Mouse (Mus musculus) liver, embryonic 12.5 days (tissue): ENCODE results near the gene Cxcr5. TPM values are rescaled to one million over a fixed set of nuclear protein-coding genes. Genes with fewer than 3 reads are reported as not detected.

Experiments
- ATAC-seq: fragments of 200-750 bp; cut with Nextera tagmentation; 2 replicates; pipeline ENCODE4 v1.8.0; 2017; ENCODE audit warnings: moderate number of reproducible peaks, mild to moderate bottlenecking, moderate library complexity
- H3K27ac ChIP-seq: fragments of 300-500 bp; sonication (generic); 2 replicates; pipeline ENCODE4 v1.5.1; 2016; ENCODE audit warnings: mild to moderate bottlenecking
- H3K27me3 ChIP-seq: fragments of 300-500 bp; sonication (generic); replicated peaks from 2 replicates; pipeline ENCODE4 v1.6.1; 2016; ENCODE audit warnings: mild to moderate bottlenecking, moderate library complexity
- H3K36me3 ChIP-seq: fragments of 300-500 bp; sonication (generic); 2 replicates; pipeline ENCODE4 v1.6.1; 2016; ENCODE audit warnings: mild to moderate bottlenecking, moderate library complexity
- H3K4me1 ChIP-seq: fragments of 300-500 bp; sonication (generic); 2 replicates; pipeline ENCODE4 v1.6.1; 2016
- H3K4me2 ChIP-seq: fragments of 300-500 bp; sonication (generic); 2 replicates; pipeline ENCODE4 v1.6.1; 2016; ENCODE audit warnings: mild to moderate bottlenecking, moderate library complexity
- H3K4me3 ChIP-seq: fragments of 300-500 bp; sonication (generic); 2 replicates; pipeline ENCODE4 v1.5.1; 2016; ENCODE audit warnings: mild to moderate bottlenecking, moderate library complexity
- H3K9ac ChIP-seq: fragments of 300-500 bp; sonication (generic); 2 replicates; pipeline ENCODE4 v1.6.1; 2016; ENCODE audit warnings: mild to moderate bottlenecking, moderate library complexity
- H3K9me3 ChIP-seq: fragments of 300-500 bp; sonication (generic); replicated peaks from 2 replicates; pipeline ENCODE4 v1.6.1; 2016; ENCODE audit warnings: mild to moderate bottlenecking, moderate library complexity
- WGBS: fragments of 180-500 bp; shearing (Covaris S2); methylation state at CpG from one replicate; pipeline ENCODE4 v1.1.7; 2016; ENCODE audit not compliant: insufficient replicate concordance; 5-methylcytosine and 5-hydroxymethylcytosine counted together
- polyA plus RNA-seq: library from polyadenylated mRNA; unstranded; fragments of >200 nt; fragmentation: Nextera tagmentation; extraction: Ambion mirVana; gene quantifications from 2 replicates; pipeline ENCODE4 v1.2.1, GENCODE M21; 2016

Gene Cxcr5
- polyA plus RNA-seq, 1 experiment from 2014 or later: not detected

DNA sequence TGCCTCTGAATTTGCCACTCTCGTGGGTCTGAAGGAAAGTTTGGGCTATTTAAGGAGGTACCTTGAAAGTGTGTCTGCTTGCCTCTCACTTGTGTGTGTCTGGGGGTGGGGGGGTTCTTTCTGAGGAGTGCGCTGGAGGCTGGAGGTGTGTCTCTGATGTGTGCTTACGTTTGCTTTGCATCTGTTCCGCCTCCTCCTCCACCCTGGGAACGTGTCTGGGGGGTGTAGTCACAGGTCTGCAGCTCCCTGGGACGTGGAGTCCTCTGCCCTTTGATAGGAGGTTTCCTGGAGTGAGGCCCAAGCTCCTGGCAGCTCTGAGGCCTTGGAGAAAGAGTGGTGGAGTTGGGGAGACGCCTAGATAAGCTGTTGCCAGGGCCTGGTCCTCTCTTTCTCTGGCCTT lies 74.2 kb downstream of the Cxcr5 start:
- Histone ChIP-seq H3K4me3 (peak overlapping the region; percentile 18), H3K27me3 (peaks cover 38% of the 10 kb centered on the region), H3K4me1 (peaks cover 99% of the 10 kb centered on the region), H3K27ac (peak overlapping the region; percentile 73), H3K36me3 (no peaks in the 10 kb centered on the region), H3K4me2 (peak overlapping the region; percentile 88), H3K9me3 (no peaks in the 10 kb centered on the region), H3K9ac (no peak overlapping the region)
- no peak for ATAC-seq
- 23% methylated on average over 7 of the region's 7 CpGs for WGBS

DNA sequence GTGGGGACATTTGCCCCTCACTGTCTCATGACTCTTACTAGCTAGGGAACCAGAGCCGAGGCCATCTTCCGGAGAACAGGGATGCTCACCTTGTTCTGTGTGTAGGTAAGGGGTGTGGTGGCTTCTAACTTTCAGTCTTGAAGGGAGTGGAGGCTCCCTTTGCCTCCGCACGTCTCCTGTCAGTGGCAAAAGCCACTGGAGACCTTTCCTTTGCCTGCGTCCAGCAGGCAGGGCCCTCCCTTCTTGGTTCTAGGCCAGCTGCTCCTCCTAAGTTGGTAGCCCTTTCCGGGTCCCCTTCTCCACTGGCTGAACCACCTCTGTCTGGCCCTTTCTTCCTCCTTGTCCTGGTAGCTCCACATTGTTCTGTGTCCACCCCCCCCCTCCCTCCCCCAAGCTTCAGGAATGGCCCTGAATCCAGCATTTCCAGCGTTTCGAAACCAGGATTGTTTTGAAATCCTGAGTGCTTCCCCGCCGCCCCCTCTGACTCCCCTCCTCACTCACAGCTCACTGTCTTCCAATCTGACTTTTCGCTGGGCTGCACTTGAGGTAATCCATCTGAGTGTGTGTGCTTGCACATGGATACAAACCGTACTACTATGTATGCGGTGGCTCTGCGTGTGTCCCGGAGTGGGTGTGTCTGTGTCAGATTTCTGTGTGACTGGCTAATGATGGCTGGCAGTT lies 74.8 kb downstream of the Cxcr5 start:
- WGBS: 44% methylated on average over 15 of the region's 15 CpGs
- Histone ChIP-seq H3K9ac (no peak overlapping the region), H3K27me3 (peaks cover 44% of the 10 kb centered on the region), H3K9me3 (no peaks in the 10 kb centered on the region), H3K4me3 (peak overlapping the region; percentile 18), H3K36me3 (no peaks in the 10 kb centered on the region), H3K4me1 (peaks cover 96% of the 10 kb centered on the region), H3K27ac (peak overlapping the region; percentile 73), H3K4me2 (peak overlapping the region; percentile 88)
- ATAC-seq: no peak

DNA sequence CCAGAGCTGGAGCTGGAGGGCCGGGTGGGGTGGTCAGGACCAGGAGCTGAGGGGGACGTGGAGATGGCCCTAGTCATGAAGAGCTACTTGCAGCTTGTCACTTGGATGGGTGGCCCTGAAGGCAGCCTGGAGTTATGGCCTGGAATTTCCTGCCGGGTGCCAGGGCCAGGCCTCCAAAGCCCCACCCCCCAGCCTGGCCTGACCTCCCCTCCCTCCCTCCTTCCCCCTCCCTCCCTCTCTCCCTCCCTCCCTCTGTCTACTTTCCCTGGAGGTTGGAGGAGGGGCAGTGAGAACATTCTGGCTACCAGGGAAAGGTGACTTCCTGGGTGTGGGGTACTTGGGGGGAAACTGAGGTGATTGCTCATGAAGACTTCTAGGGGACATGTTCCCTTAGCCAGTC lies 75.3 kb downstream of the Cxcr5 start:
- H3K4me2 ChIP-seq: peak overlapping the region; percentile 88
- H3K27me3 ChIP-seq: peaks cover 49% of the 10 kb centered on the region
- no peak for ATAC-seq
- H3K4me1 ChIP-seq: peaks cover 90% of the 10 kb centered on the region
- peak overlapping the region; percentile 73 for H3K27ac ChIP-seq
- no peaks in the 10 kb centered on the region for H3K36me3 ChIP-seq
- H3K9ac ChIP-seq: no peak overlapping the region
- 48% methylated on average over 3 of the region's 3 CpGs for WGBS
- H3K4me3 ChIP-seq: peak overlapping the region; percentile 21; the same call in 1 of the 2 replicates
- H3K9me3 ChIP-seq: no peaks in the 10 kb centered on the region

DNA sequence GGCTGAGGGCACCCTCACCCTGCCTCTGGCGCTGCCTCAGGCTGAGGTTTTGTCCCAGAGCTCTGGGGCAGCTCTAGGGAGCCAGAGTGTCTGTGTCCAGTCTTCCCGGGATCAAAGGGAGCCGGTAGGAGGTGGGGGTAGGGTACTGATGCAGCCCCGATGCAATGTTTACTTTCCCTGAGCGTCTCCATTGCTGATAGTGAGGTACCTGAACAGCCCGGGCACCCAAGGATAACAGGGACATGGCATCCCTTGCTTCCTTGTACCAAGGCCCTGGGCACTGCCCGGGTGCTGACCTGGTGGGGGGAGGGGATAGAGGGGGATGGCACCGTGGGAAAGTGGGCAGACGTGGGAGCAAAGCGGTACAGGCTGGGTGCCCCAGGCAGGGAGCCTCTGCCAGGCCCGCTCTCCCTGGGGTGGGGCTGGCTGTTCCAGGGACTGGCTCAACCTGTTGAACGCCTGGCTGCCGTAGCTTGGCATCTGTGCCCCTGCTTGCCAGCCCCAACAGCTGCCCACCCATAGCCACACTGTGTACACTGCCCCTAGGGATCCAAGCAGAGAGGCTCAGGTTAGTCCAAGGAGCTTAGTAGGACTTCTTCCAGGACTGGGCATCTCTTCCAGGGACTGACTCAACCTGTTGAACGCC lies 76.0 kb downstream of the Cxcr5 start:
- H3K9me3 ChIP-seq: no peaks in the 10 kb centered on the region
- H3K9ac ChIP-seq: 0 out of 2 replicates have a peak overlapping the region, but pooled peaks have one; percentile 2
- 51% methylated on average over 14 of the region's 14 CpGs for WGBS
- H3K27me3 ChIP-seq: peaks cover 56% of the 10 kb centered on the region
- H3K4me1 ChIP-seq: peaks cover 83% of the 10 kb centered on the region
- H3K4me2 ChIP-seq: peak overlapping the region; percentile 88
- peak overlapping the region; percentile 73; the same call in 1 of the 2 replicates for H3K27ac ChIP-seq
- H3K36me3 ChIP-seq: no peaks in the 10 kb centered on the region
- peak overlapping the region; percentile 21 for H3K4me3 ChIP-seq
- ATAC-seq: no peak

DNA sequence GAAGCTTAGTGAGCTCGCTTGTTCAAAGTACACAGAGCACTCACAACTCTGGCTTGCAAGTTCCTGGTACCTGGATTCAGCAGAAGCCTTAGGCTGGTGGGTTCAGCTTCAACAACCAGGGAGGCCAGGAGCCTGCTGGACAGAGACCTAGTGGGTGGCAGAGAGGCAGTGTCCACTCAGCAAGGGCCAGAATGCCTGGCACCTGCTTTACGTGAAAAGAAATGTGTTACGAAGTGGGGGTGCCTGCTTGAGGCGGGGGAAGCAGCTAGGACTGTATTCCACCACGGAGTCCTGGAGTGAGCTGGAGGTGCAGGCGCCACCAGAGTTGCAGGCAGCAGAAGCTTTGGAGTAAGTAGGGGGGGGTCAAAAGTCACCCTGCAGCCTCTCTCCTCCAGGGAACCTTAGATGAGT lies 76.6 kb downstream of the Cxcr5 start:
- H3K27ac ChIP-seq: peak overlapping the region; percentile 43; the same call in 1 of the 2 replicates
- no peak for ATAC-seq
- no peaks in the 10 kb centered on the region for H3K36me3 ChIP-seq
- H3K9me3 ChIP-seq: no peaks in the 10 kb centered on the region
- H3K9ac ChIP-seq: 0 out of 2 replicates have a peak overlapping the region, but pooled peaks have one; percentile 2
- H3K4me1 ChIP-seq: peaks cover 80% of the 10 kb centered on the region
- peak overlapping the region; percentile 14; the same call in 1 of the 2 replicates for H3K4me3 ChIP-seq
- 50% methylated on average over 6 of the region's 6 CpGs for WGBS
- peak overlapping the region; percentile 88 for H3K4me2 ChIP-seq
- peaks cover 61% of the 10 kb centered on the region for H3K27me3 ChIP-seq

DNA sequence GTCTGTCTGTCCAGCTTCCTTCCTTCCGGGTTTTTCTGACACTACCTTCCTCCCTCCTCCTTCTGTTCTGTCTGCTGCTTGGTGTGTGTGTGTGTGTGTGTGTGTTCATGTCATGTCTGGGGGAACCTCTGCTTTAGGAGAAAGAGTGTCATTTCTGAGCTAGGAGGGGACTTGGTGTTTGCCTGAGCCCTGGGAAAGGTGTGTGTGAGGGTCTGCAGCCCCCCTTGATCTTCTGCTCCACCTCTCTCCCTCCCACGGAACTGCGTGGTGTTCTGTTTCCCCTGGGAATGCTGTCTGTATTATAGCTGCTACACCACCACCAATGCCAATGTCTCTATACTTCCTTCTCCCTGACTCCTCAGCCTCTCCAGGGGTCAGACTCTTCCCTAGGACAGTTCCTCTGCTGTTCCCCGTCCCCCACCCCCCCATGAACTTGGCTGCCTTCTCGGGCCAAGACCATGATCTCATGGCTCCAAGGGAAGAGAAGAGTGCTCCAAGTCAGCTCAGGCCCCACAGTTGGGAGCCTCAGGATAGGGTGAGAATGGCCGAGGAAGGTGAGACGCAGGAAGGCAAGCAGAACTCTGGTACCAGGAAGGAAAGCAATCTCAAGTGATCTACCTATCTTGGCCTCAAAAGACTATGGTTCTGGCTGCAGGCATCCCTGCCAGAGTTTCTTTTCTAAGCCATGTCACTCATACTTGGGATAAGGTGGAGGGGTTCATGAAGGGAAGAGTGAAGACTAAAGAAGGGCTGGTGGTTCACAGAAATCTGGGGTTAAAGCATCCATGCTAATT lies 77.2 kb downstream of the Cxcr5 start:
- H3K9me3 ChIP-seq: no peaks in the 10 kb centered on the region
- peak overlapping the region; percentile 88 for H3K4me2 ChIP-seq
- ATAC-seq: no peak
- 41% methylated on average over 7 of the region's 7 CpGs for whole genome bisulfite sequencing
- peak overlapping the region; percentile 46 for H3K9ac ChIP-seq
- H3K27ac ChIP-seq: peak overlapping the region; percentile 22
- peak overlapping the region; percentile 72 for H3K4me3 ChIP-seq
- H3K4me1 ChIP-seq: peaks cover 80% of the 10 kb centered on the region
- peaks cover 67% of the 10 kb centered on the region for H3K27me3 ChIP-seq
- no peaks in the 10 kb centered on the region for H3K36me3 ChIP-seq

DNA sequence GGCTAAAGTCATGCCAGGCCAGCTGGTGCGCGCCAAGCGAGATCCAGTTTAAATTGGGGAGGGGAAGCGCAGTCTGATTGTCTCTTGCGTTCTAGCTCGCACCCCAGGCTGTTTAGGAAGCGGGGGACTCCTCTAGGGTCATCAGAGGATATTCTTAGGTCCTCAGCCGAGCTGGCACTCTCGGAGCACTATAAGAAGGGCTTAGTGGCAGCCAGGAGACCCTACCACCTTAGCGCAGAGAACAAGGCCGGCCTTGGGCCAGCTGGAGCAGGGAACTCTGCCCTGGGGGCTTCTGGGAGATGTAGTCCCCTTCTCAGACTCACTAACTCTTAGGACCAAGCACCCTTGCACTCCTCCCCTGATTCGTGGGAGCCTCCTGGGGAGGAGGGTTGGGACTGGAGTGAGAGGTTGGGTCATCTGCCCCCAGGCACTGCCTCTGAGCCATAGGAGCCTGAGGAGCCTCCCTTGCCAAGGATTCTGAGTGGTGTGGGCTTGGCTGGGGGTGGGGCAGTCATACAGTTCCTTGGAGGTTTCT lies 78.1 kb downstream of the Cxcr5 start:
- Histone ChIP-seq H3K27ac (peak overlapping the region; percentile 72), H3K27me3 (peaks cover 76% of the 10 kb centered on the region), H3K4me1 (peaks cover 80% of the 10 kb centered on the region), H3K4me3 (peak overlapping the region; percentile 72), H3K36me3 (no peaks in the 10 kb centered on the region), H3K9ac (peak overlapping the region; percentile 79), H3K4me2 (peak overlapping the region; percentile 88), H3K9me3 (no peaks in the 10 kb centered on the region)
- peak; percentile 14 for ATAC-seq
- under 1% methylated on average over 12 of the region's 12 CpGs for WGBS

DNA sequence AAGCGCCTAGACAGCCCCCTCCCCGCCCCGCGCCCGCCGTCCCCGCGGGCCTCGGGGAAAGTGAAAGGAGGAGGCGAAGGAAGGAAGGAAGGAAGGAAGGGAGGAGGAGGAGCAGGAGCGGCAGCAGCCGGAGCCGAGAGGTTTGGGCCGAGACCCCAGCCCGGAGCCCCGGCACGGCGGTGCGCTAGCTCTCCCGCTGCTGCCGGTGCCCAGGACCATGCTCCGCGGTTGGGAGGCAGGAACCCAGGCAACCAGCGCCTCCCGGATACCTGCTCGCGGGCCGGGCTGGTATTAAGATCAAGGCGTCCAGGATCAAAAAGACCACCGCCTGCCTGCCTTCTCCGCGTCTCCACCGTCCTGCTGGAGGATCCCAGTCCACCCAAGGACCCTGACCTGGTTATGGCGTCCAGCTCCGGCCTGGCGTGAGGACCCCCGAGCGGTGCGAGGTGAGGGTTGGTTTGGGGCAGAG lies 78.6 kb downstream of the Cxcr5 start:
- Histone ChIP-seq H3K9ac (peak overlapping the region; percentile 79), H3K36me3 (no peaks in the 10 kb centered on the region), H3K4me3 (peak overlapping the region; percentile 72), H3K4me2 (peak overlapping the region; percentile 88), H3K27ac (peak overlapping the region; percentile 72), H3K9me3 (no peaks in the 10 kb centered on the region), H3K4me1 (peaks cover 80% of the 10 kb centered on the region), H3K27me3 (peaks cover 78% of the 10 kb centered on the region)
- WGBS: under 1% methylated on average over 38 of the region's 39 CpGs
- no peak for ATAC-seq

DNA sequence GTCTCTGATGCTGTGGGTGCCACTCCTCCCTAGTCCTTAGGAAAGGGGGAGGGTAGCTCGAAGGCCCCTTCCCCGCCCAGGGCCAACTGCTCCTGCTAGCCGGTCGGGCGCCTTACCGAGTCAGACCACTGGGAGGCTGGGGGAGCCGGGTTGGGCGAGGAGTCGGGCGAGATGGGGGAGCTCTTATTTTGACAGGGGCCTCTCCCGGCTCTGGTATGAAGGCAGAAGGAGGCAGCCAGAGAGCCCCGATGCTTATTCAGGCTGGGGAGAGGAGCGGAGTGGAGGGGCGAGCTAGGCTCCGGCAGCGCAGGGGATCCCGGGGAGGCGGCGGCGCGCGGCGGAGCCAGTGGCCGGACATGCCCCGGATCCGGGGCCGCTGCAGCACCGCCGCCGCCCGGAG lies 79.1 kb downstream of the Cxcr5 start, which contains the start of gene Bcl9l:
Gene Bcl9l, plus strand, starts transcription at position 274 of the 400 bp plus-strand sequence.
- H3K36me3 ChIP-seq: no peaks in the 10 kb centered on the region
- H3K4me2 ChIP-seq: peak within 1 kb of the TSS; percentile 88
- H3K27ac ChIP-seq: peak within 1 kb of the TSS; percentile 72
- peak within 1 kb of the TSS; percentile 72 for H3K4me3 ChIP-seq
- peak within 1 kb of the TSS; percentile 79 for H3K9ac ChIP-seq
- under 1% methylated on average over 31 of the region's 31 CpGs for WGBS
- ATAC-seq: peak; percentile 38
- H3K9me3 ChIP-seq: no peaks in the 10 kb centered on the region
- H3K27me3 ChIP-seq: peaks cover 78% of the 10 kb centered on the region
- H3K4me1 ChIP-seq: peaks cover 80% of the 10 kb centered on the region

DNA sequence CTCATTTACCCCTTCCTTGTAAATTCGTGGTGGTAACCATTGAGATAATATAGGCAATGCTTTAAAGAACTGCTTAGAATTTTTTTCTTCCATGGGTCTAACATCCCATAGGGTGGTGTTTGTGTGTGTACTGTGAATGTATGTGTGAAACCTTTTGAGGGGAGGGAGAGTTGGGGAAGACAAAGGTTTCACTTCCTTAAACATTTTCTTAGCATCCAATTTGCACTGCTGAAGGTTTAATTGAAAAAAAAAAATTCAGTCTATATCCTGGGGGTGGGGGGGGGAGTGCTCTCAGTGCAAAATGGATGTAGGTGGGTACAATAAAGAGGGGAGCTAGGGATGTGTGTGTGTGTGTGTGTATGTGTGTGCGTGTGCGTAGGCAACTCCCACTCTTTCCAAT lies 79.6 kb downstream of the Cxcr5 start:
- Histone ChIP-seq H3K27me3 (peaks cover 83% of the 10 kb centered on the region), H3K9ac (0 out of 2 replicates have a peak overlapping the region, but pooled peaks have one; percentile 79), H3K4me1 (peaks cover 80% of the 10 kb centered on the region), H3K36me3 (no peaks in the 10 kb centered on the region), H3K4me3 (peak overlapping the region; percentile 72), H3K9me3 (no peaks in the 10 kb centered on the region), H3K27ac (no peak overlapping the region; the same call in 1 of the 2 replicates), H3K4me2 (peak overlapping the region; percentile 88)
- ATAC-seq: no peak
- WGBS: 23% methylated on average over 3 of the region's 3 CpGs

DNA sequence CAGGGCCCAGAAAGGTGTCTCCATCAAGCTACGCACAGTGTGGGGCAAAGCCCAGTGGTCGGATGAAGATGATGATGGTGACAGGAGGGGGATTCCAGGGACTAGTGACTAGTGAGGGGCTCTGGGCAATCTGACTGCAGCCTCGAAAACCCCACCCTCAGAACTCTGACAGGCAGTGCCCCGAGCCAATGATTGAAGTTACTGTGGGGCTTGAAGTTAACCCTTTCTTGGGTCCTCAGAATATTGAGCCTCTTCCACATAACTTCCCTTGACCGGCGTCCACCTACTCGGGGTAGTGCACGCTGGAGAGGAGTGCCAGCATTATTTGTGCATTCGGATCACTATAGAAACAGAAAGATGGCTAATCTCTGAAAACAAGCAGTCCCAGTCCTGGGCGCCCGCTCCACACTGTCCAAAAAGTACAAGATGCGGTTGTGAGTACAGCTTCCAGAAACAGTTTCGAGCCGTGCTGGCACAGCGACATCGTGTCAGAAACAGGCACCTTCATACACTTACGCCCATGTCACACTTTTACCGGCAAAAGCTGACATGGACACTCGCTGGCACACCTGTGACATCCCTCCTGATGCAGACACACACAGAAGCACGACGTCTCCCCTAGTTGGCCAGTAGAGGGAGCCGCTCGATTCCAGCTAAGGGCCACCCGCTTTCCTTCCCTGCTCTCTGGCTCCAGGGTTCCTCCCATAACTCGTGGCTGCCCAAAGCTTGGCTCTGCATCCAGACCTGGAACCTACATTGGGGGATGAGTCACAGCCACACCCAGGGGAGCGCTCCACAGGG lies 81.8 kb downstream of the Cxcr5 start:
- no peaks in the 10 kb centered on the region for H3K9me3 ChIP-seq
- ATAC-seq: peak; percentile 48
- peak overlapping the region; percentile 59 for H3K4me3 ChIP-seq
- peak overlapping the region; percentile 91 for H3K4me2 ChIP-seq
- H3K9ac ChIP-seq: peak overlapping the region; percentile 50
- H3K36me3 ChIP-seq: no peaks in the 10 kb centered on the region
- peaks cover 58% of the 10 kb centered on the region for H3K4me1 ChIP-seq
- 1% methylated on average over 26 of the region's 26 CpGs for WGBS
- peak overlapping the region; percentile 78; the same call in 1 of the 2 replicates for H3K27ac ChIP-seq
- peaks cover 70% of the 10 kb centered on the region for H3K27me3 ChIP-seq
